Mouse (Mus musculus) E14TG2a.4 (cell line): ENCODE measurements around the gene Tctn3.

Experiments
- CTCF ChIP-seq: conservative IDR thresholded peaks from 2 replicates; pipeline ENCODE4 v1.5.1; 2014; ENCODE audit warnings: low read length
- NANOG ChIP-seq: IDR thresholded peaks from 2 replicates; pipeline ENCODE4 v1.6.1; 2014; ENCODE audit warnings: borderline replicate concordance, low read length, mixed read lengths

DNA sequence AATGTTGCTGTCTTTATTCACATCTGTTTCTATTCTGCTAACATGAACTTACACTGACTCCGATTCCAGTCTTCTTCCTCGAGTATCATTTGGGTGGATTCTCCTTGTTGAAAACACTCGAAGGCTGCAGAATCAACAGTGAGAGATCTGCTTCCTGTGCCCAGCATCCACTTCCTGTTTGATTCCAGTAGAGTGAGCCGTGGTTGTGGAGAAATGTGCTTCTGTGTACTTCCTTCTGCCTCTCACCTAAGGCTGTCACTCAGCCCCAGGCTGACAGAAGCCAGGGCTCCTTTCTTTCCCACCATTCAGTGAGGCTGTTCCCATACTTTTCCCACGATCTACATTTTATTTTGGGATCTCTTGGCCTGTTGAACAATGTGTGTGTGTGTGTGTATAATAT, 38.1 kb upstream of the Tctn3 start:
- TF ChIP-seq CTCF (no peak), NANOG (no peak)
